15 mouse cellular contexts compared by ENCODE assay signal in the genomic region with DNA sequence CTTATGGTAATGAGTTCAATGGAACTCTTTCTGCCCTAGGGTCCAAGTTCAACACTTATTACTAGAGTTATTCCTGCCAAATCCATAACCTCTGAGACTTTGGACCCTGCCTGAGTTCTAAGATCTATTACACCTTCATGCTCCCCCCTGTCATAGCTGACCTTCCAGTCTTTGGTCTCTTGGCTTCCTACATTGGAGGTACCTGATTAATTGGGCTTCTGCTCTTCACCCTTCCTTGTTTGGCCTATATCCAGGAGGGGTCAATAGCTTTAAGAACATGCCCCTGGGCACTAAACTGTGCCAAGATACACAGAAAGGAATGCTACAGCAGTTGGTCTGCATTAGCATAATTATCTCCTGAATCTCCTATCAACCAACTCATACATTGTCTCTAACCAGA.
"Had no signal": no experiment of that assay in that cellular context is flagged by ENCODE, and none has a peak within 500 bp of the region (broad histone marks: within the 10 kb centered on the region; RNA-seq: fewer than 3 reads in every experiment).

No protein-coding gene starts in this region.

- H3K4me3 ChIP-seq: layer of hippocampus, adult 2 months; limb, embryonic 12.5 days; liver, embryonic 12.5 days; lung, embryonic 15.5 days; midbrain, embryonic 13.5 days; neural tube, embryonic 15.5 days had no signal

- H3K4me2 ChIP-seq: limb, embryonic 12.5 days; liver, embryonic 12.5 days; lung, embryonic 15.5 days; midbrain, embryonic 13.5 days; neural tube, embryonic 15.5 days had no signal

- H3K27me3 ChIP-seq: limb, embryonic 12.5 days; liver, embryonic 12.5 days; lung, embryonic 15.5 days; midbrain, embryonic 13.5 days; neural tube, embryonic 15.5 days had no signal

- H3K27ac ChIP-seq: layer of hippocampus, adult 2 months; limb, embryonic 12.5 days; liver, embryonic 12.5 days; lung, embryonic 15.5 days; macrophage; midbrain, embryonic 13.5 days; neural tube, embryonic 15.5 days had no signal

- ATAC-seq: hindbrain, embryonic 16.5 days; inflammation-experienced regulatory T-cells, adult 6 months; intestine, postnatal 0 days; liver, embryonic 12.5 days; midbrain, embryonic 13.5 days had no signal

- H3K4me1 ChIP-seq: limb, embryonic 12.5 days; liver, embryonic 12.5 days; lung, embryonic 15.5 days; midbrain, embryonic 13.5 days; neural tube, embryonic 15.5 days had no signal

- DNase-seq: lung, postnatal 14 days; right cerebral cortex, adult 18-20 months; right cerebral cortex, postnatal 25 days; thymus, adult 18-20 months; thymus, postnatal 14 days had no signal

- H3K9me3 ChIP-seq: limb, embryonic 12.5 days; liver, embryonic 12.5 days; lung, embryonic 15.5 days; midbrain, embryonic 13.5 days; neural tube, embryonic 15.5 days had no signal

- H3K36me3 ChIP-seq: limb, embryonic 12.5 days; liver, embryonic 12.5 days; lung, embryonic 15.5 days; midbrain, embryonic 13.5 days; neural tube, embryonic 15.5 days had no signal

- H3K9ac ChIP-seq: limb, embryonic 12.5 days; liver, embryonic 12.5 days; lung, embryonic 15.5 days; midbrain, embryonic 13.5 days; neural tube, embryonic 15.5 days had no signal
